Mouse (Mus musculus) small intestine, adult 2 months (tissue): ENCODE results near the gene Apol10b. TPM values are rescaled to one million over a fixed set of nuclear protein-coding genes. Genes with fewer than 3 reads are reported as not detected.
"Not testable (repeated sequence)": the region's sequence is repeated elsewhere in the genome, so short reads cannot be mapped to it uniquely, and the experiment has no call there.

Experiments
- H3K27ac ChIP-seq: fragments of 200-500 bp; 2 replicates; pipeline ENCODE4 v1.5.1; 2012; ENCODE audit warnings: low read depth, low read length, control low read depth, inconsistent platforms; ENCODE audit not compliant: insufficient read depth
- H3K27me3 ChIP-seq: fragments of 200-500 bp; 2 replicates; pipeline ENCODE4 v1.6.1; 2012; ENCODE audit warnings: mild to moderate bottlenecking, moderate library complexity, low read length, inconsistent platforms; ENCODE audit not compliant: control insufficient read depth, insufficient read depth
- H3K36me3 ChIP-seq: fragments of 200-500 bp; 2 replicates; pipeline ENCODE4 v1.6.1; 2012; ENCODE audit warnings: mild to moderate bottlenecking, low read length, control low read depth, inconsistent platforms; ENCODE audit not compliant: control insufficient read depth, insufficient read depth
- H3K4me1 ChIP-seq: fragments of 200-500 bp; 2 replicates; pipeline ENCODE4 v1.6.1; 2012; ENCODE audit warnings: low read length, inconsistent platforms, mixed read lengths; ENCODE audit not compliant: control insufficient read depth, insufficient read depth, insufficient read length
- H3K4me3 ChIP-seq: fragments of 200-500 bp; 2 replicates; pipeline ENCODE4 v1.5.1; 2012; ENCODE audit warnings: low read depth, mild to moderate bottlenecking, control low read depth, inconsistent platforms, low read length, moderate library complexity
- CTCF ChIP-seq: fragments of 200-500 bp; IDR thresholded peaks from 2 replicates; pipeline ENCODE4 v1.5.1; 2012; ENCODE audit warnings: low read depth, mild to moderate bottlenecking, control low read depth, inconsistent platforms, low read length, moderate library complexity, mixed read lengths; ENCODE audit not compliant: insufficient replicate concordance, insufficient read length; ENCODE audit errors: extremely low read depth
- POLR2A ChIP-seq: fragments of 200-500 bp; IDR thresholded peaks from 2 replicates; pipeline ENCODE4 v1.6.1; 2012; ENCODE audit warnings: low read depth, mild to moderate bottlenecking, control low read depth, inconsistent platforms, low read length, moderate library complexity
- WGBS: fragments of 180-500 bp; shearing (Covaris S2); methylation state at CpG from one replicate; pipeline ENCODE4 v1.1.7; 2018; 5-methylcytosine and 5-hydroxymethylcytosine counted together
- polyA plus RNA-seq: library from polyadenylated mRNA; depleted of rRNA; stranded (reverse); fragments of >200 nt; gene quantifications from 2 replicates; pipeline ENCODE4 v1.2.3, GENCODE M21; 2012; rRNA removed

Apol10b gene
- polyA plus RNA-seq, 1 experiment = 0.35 TPM

GRCm38 (mm10) chr15:77563219-77563618 is 32.7 kb downstream of the Apol10b start:
- TF ChIP-seq CTCF = no peak
- TF ChIP-seq POLR2A = no peak
- no peaks in the 10 kb centered on the region for H3K36me3 ChIP-seq
- H3K27me3 ChIP-seq = no peaks in the 10 kb centered on the region
- no peaks in the 10 kb centered on the region for H3K4me1 ChIP-seq
- no peak overlapping the region for H3K4me3 ChIP-seq
- H3K27ac ChIP-seq = no peak overlapping the region

- Histone ChIP-seq H3K4me1 (no peaks in the 10 kb centered on the region), H3K4me3 (no peak within 1 kb of the TSS), H3K27me3 (no peaks in the 10 kb centered on the region), H3K27ac (no peak within 1 kb of the TSS), H3K36me3 (no peaks in the 10 kb centered on the region)
- no peak for TF ChIP-seq CTCF
- no peak for TF ChIP-seq POLR2A
Observed at GRCm38 (mm10) chr15:77561792-77562191, 34.1 kb downstream of the Apol10b start, which contains the start of gene 1700025B11Rik. Gene 1700025B11Rik (minus strand): TSS chr15:77561892.

GRCm38 (mm10) chr15:77539221-77539620 is 56.7 kb downstream of the Apol10b start:
- WGBS = 38% methylated on average over 1 of the region's 1 CpGs
- not testable (repeated sequence) for H3K36me3 ChIP-seq, H3K4me3 ChIP-seq, H3K4me1 ChIP-seq, H3K27me3 ChIP-seq
- H3K27ac ChIP-seq = 0 out of 2 replicates have a peak overlapping the region, but pooled peaks have one; percentile 15

Other genes with a start within 250 kb of the Apol10b start
- 31.4 and 88.8 TPM in 2 replicates for gene Apol7a, start 197.0 kb downstream of the Apol10b start, polyA plus RNA-seq
- 41.6 and 153 TPM in 2 replicates for gene Apol9a, start 185.0 kb downstream of the Apol10b start, polyA plus RNA-seq
- gene Apol7b, start 148.6 kb downstream of the Apol10b start, polyA plus RNA-seq = 0.49 and 0.62 TPM in 2 replicates
- gene Apol10a, start 119.1 kb downstream of the Apol10b start, polyA plus RNA-seq = 4.4 and 56.4 TPM in 2 replicates
- 0.13 TPM in 1 of 2 replicates, not detected in the other for gene Apol11a, start 87.9 kb downstream of the Apol10b start, polyA plus RNA-seq
- 15.3 and 19.6 TPM in 2 replicates for gene Apol7c, start 62.8 kb downstream of the Apol10b start, polyA plus RNA-seq
- not detected in 2 replicates for gene 1700025B11Rik, start 34.2 kb downstream of the Apol10b start, polyA plus RNA-seq
- not detected in 2 replicates for gene Gm36245, start 3.1 kb upstream of the Apol10b start, polyA plus RNA-seq
- 0.22 TPM in 1 of 2 replicates, not detected in the other for gene Apol11b, start 47.2 kb upstream of the Apol10b start, polyA plus RNA-seq
- gene Apol7e, start 102.7 kb upstream of the Apol10b start, polyA plus RNA-seq = 1.9 and 3.6 TPM in 2 replicates
- 5.7 and 102 TPM in 2 replicates for gene Apol9b, start 132.9 kb upstream of the Apol10b start, polyA plus RNA-seq
- 0.10 and 0.11 TPM in 2 replicates for gene Apol8, start 160.9 kb upstream of the Apol10b start, polyA plus RNA-seq
- gene Myh9, start 246.1 kb upstream of the Apol10b start, polyA plus RNA-seq = 44.8 and 89.4 TPM in 2 replicates